Mouse (Mus musculus) heart, embryonic 16.5 days (tissue): ENCODE data around the gene Oaf. TPM values are rescaled to one million over a fixed set of nuclear protein-coding genes. Genes with fewer than 3 reads are reported as not detected.
A peak's percentile ranks its signal among the peaks of the same experiment; 100 is the strongest.

ENCODE experiments used
- ATAC-seq: fragments of 200-750 bp; cut with Nextera tagmentation; replicated peaks from 2 replicates; pipeline ENCODE4 v1.8.0; 2017; ENCODE audit warnings: moderate number of reproducible peaks; ENCODE audit not compliant: insufficient read depth, low FRiP score; ENCODE audit errors: extremely low read depth
- H3K27ac ChIP-seq: fragments of 300-500 bp; sonication (generic); 2 replicates; pipeline ENCODE4 v1.5.1; 2014; ENCODE audit warnings: mild to moderate bottlenecking, low read length, control low read depth, moderate library complexity
- H3K27me3 ChIP-seq: fragments of 300-500 bp; sonication (generic); 2 replicates; pipeline ENCODE4 v1.6.1; 2014; ENCODE audit warnings: low read length, mixed read lengths; ENCODE audit not compliant: control insufficient read depth, insufficient read depth
- H3K36me3 ChIP-seq: fragments of 300-500 bp; sonication (generic); 2 replicates; pipeline ENCODE4 v1.6.1; 2014; ENCODE audit not compliant: control insufficient read depth, insufficient read depth
- H3K4me1 ChIP-seq: fragments of 300-500 bp; sonication (generic); 2 replicates; pipeline ENCODE4 v1.6.1; 2014; ENCODE audit warnings: low read length, mixed read lengths; ENCODE audit not compliant: control insufficient read depth, insufficient read depth
- H3K4me2 ChIP-seq: fragments of 300-500 bp; sonication (generic); 2 replicates; pipeline ENCODE4 v1.6.1; 2014; ENCODE audit warnings: low read depth, mild to moderate bottlenecking, control low read depth, low read length
- H3K4me3 ChIP-seq: fragments of 300-500 bp; sonication (generic); 2 replicates; pipeline ENCODE4 v1.5.1; 2014; ENCODE audit warnings: mild to moderate bottlenecking, control low read depth, low read length
- H3K9ac ChIP-seq: fragments of 300-500 bp; sonication (generic); 2 replicates; pipeline ENCODE4 v1.6.1; 2014; ENCODE audit warnings: low read length, control low read depth
- H3K9me3 ChIP-seq: fragments of 300-500 bp; sonication (generic); replicated peaks from 2 replicates; pipeline ENCODE4 v1.6.1; 2016; ENCODE audit warnings: low read length; ENCODE audit not compliant: control insufficient read depth
- WGBS: fragments of 180-500 bp; shearing (Covaris S2); extraction: QIAGEN DNeasy Blood & Tissue Kit; methylation state at CpG from one replicate; pipeline ENCODE4 v1.1.7; 2014; 5-methylcytosine and 5-hydroxymethylcytosine counted together
- polyA plus RNA-seq: library from polyadenylated mRNA; unstranded; fragments of >200 nt; fragmentation: Nextera tagmentation; extraction: Ambion mirVana; gene quantifications from 2 replicates; pipeline ENCODE4 v1.2.1, GENCODE M21; 2015

Gene Oaf
- polyA plus RNA-seq, 1 experiment from 2014 or later: 27.4 TPM

- Histone ChIP-seq H3K27ac (0 out of 2 replicates have a peak overlapping the region, but pooled peaks have one; percentile 37), H3K27me3 (no peaks in the 10 kb centered on the region), H3K9me3 (no peaks in the 10 kb centered on the region), H3K4me3 (no peak overlapping the region), H3K36me3 (no peaks in the 10 kb centered on the region), H3K9ac (no peak overlapping the region), H3K4me1 (no peaks in the 10 kb centered on the region; the same call in 1 of the 2 replicates), H3K4me2 (no peak overlapping the region)
- no peak; the same call in 1 of the 2 replicates for ATAC-seq
- 31% methylated on average over 5 of the region's 5 CpGs for WGBS
Observed at GRCm38 (mm10) chr9:43253271-43253681, 13.6 kb upstream of the Oaf start.

GRCm38 (mm10) chr9:43252790-43253189 is 13.1 kb upstream of the Oaf start:
- ATAC-seq: no peak
- Histone ChIP-seq H3K9me3 (no peaks in the 10 kb centered on the region), H3K27ac (peak overlapping the region; percentile 24; the same call in 1 of the 2 replicates), H3K36me3 (no peaks in the 10 kb centered on the region), H3K4me1 (no peaks in the 10 kb centered on the region; the same call in 1 of the 2 replicates), H3K27me3 (no peaks in the 10 kb centered on the region), H3K4me3 (no peak overlapping the region), H3K9ac (no peak overlapping the region), H3K4me2 (no peak overlapping the region)
- WGBS: 63% methylated on average over 3 of the region's 3 CpGs

- H3K36me3 ChIP-seq: no peaks in the 10 kb centered on the region
- peaks cover 2% of the 10 kb centered on the region for H3K4me1 ChIP-seq
- no peaks in the 10 kb centered on the region for H3K9me3 ChIP-seq
- ATAC-seq: no peak
- no peaks in the 10 kb centered on the region for H3K27me3 ChIP-seq
- no peak overlapping the region for H3K27ac ChIP-seq
- no peak overlapping the region for H3K4me3 ChIP-seq
- 73% methylated on average over 2 of the region's 2 CpGs for WGBS
- H3K9ac ChIP-seq: no peak overlapping the region
- H3K4me2 ChIP-seq: no peak overlapping the region
Observed at GRCm38 (mm10) chr9:43251786-43252185, 12.1 kb upstream of the Oaf start.

GRCm38 (mm10) chr9:43246738-43247180 is 7.0 kb upstream of the Oaf start:
- WGBS: 12% methylated on average over 10 of the region's 10 CpGs
- no peak overlapping the region for H3K9ac ChIP-seq
- no peak; the same call in 1 of the 2 replicates for ATAC-seq

GRCm38 (mm10) chr9:43245801-43246570 is 6.3 kb upstream of the Oaf start:
- no peak overlapping the region for H3K4me3 ChIP-seq
- H3K4me1 ChIP-seq: peaks cover 10% of the 10 kb centered on the region
- no peak overlapping the region for H3K4me2 ChIP-seq
- no peak for ATAC-seq
- no peaks in the 10 kb centered on the region for H3K27me3 ChIP-seq
- H3K36me3 ChIP-seq: no peaks in the 10 kb centered on the region
- H3K9ac ChIP-seq: no peak overlapping the region
- no peaks in the 10 kb centered on the region for H3K9me3 ChIP-seq
- 70% methylated on average over 7 of the region's 7 CpGs for WGBS
- H3K27ac ChIP-seq: no peak overlapping the region

More at GRCm38 (mm10) chr9:43246738-43247180, 7.0 kb upstream of the Oaf start:
- H3K9me3 ChIP-seq: no peaks in the 10 kb centered on the region
- peaks cover 10% of the 10 kb centered on the region for H3K4me1 ChIP-seq
- no peak overlapping the region for H3K27ac ChIP-seq
- peak overlapping the region; percentile 10; the same call in 1 of the 2 replicates for H3K4me3 ChIP-seq
- H3K27me3 ChIP-seq: no peaks in the 10 kb centered on the region
- H3K4me2 ChIP-seq: peak overlapping the region; percentile 51
- no peaks in the 10 kb centered on the region for H3K36me3 ChIP-seq

GRCm38 (mm10) chr9:43242432-43242831 is 2.7 kb upstream of the Oaf start:
- 73% methylated on average over 5 of the region's 5 CpGs for WGBS
- Histone ChIP-seq H3K27ac (no peak overlapping the region), H3K9ac (no peak overlapping the region), H3K27me3 (no peaks in the 10 kb centered on the region), H3K4me2 (no peak overlapping the region), H3K9me3 (no peaks in the 10 kb centered on the region), H3K36me3 (no peaks in the 10 kb centered on the region), H3K4me1 (peaks cover 23% of the 10 kb centered on the region), H3K4me3 (no peak overlapping the region)
- ATAC-seq: no peak

GRCm38 (mm10) chr9:43241970-43242369 is 2.3 kb upstream of the Oaf start:
- no peak overlapping the region for H3K9ac ChIP-seq
- H3K4me2 ChIP-seq: no peak overlapping the region
- H3K4me3 ChIP-seq: no peak overlapping the region
- no peaks in the 10 kb centered on the region for H3K9me3 ChIP-seq
- H3K4me1 ChIP-seq: peaks cover 22% of the 10 kb centered on the region
- H3K27ac ChIP-seq: no peak overlapping the region
- H3K27me3 ChIP-seq: no peaks in the 10 kb centered on the region
- H3K36me3 ChIP-seq: no peaks in the 10 kb centered on the region
- ATAC-seq: no peak
- 80% methylated on average over 8 of the region's 8 CpGs for WGBS

GRCm38 (mm10) chr9:43241291-43241690 is 1.6 kb upstream of the Oaf start:
- Histone ChIP-seq H3K27me3 (no peaks in the 10 kb centered on the region), H3K27ac (no peak overlapping the region), H3K4me2 (no peak overlapping the region), H3K9ac (no peak overlapping the region), H3K36me3 (no peaks in the 10 kb centered on the region), H3K9me3 (no peaks in the 10 kb centered on the region), H3K4me3 (no peak overlapping the region), H3K4me1 (peaks cover 16% of the 10 kb centered on the region)
- ATAC-seq: no peak
- WGBS: 49% methylated on average over 4 of the region's 4 CpGs

- H3K4me1 ChIP-seq: peaks cover 13% of the 10 kb centered on the region
Observed at GRCm38 (mm10) chr9:43240594-43240900, 836 bp upstream of the Oaf start.

More at GRCm38 (mm10) chr9:43240594-43240900, 836 bp upstream of the Oaf start:
- Histone ChIP-seq H3K4me2 (peak overlapping the region; percentile 75), H3K4me3 (no peak overlapping the region), H3K36me3 (no peaks in the 10 kb centered on the region), H3K9me3 (no peaks in the 10 kb centered on the region), H3K9ac (peak overlapping the region; percentile 88), H3K27me3 (no peaks in the 10 kb centered on the region), H3K27ac (peak overlapping the region; percentile 77)
- ATAC-seq: no peak
- 31% methylated on average over 2 of the region's 2 CpGs for WGBS
